Mouse (Mus musculus): ENCODE measurements at regions not wholly inside any gene's neighbourhood (a gene's known extent, or its start where the extent isn't known, plus 50 kb on each side); places are given as distances from the start of the nearest gene placed in this dataset.
A peak's percentile ranks its signal among the peaks of the same experiment; 100 is the strongest.

GRCm38 (mm10) chr9:94589672-94590071 is 51.8 kb upstream of the 1190002N15Rik start:
- in situ Hi-C loops (cut with MboI; ENCODE audit: low pct_unique_long_range_greater_than_20kb) = no loop called here
- POLR2A ChIA-PET = no interaction called here
- CTCF ChIA-PET = interaction anchor here (1.0 to 1.1 kb wide), 2 partner anchors 20 to 25 kb away, joined by 3 read pairs; no protein-coding TSS in a partner anchor
- H3K27me3 ChIP-seq = no peaks in the 10 kb centered on the region
- ATAC-seq (no peak), DNase-seq (ENCODE audit: low read depth, low spot score) (no peak)
- no peak for TF ChIP-seq CTCF (IDR thresholded peaks at IDR 0.05)

- ChIA-PET POLR2A (no interaction called here), CTCF (no interaction called here)
- no peak for TF ChIP-seq CTCF (IDR thresholded peaks at IDR 0.05)
- DNase-seq (ENCODE audit: low read depth, low spot score) = no peak
- H3K27me3 ChIP-seq = no peaks in the 10 kb centered on the region
- no peak for ATAC-seq
- in situ Hi-C loops (cut with MboI; ENCODE audit: low pct_unique_long_range_greater_than_20kb) = no loop called here
These were observed 64.7 kb upstream of the Slc9a9 start for GRCm38 (mm10) chr9:94604993-94605392.

- no peak for ATAC-seq
- CTCF ChIA-PET = interaction anchor here (1.1 kb wide), 1 partner anchor 13 kb away, joined by 4 read pairs; no protein-coding TSS in a partner anchor
- no peak for TF ChIP-seq CTCF (IDR thresholded peaks at IDR 0.05)
- in situ Hi-C loops (cut with MboI; ENCODE audit: low pct_unique_long_range_greater_than_20kb) = no loop called here
- no peaks in the 10 kb centered on the region for H3K27me3 ChIP-seq
- POLR2A ChIA-PET = no interaction called here
- DNase-seq (ENCODE audit: low read depth, low spot score) = no peak
These were observed 63.3 kb upstream of the Slc9a9 start for GRCm38 (mm10) chr9:94606422-94606821.

- no peak for TF ChIP-seq CTCF (IDR thresholded peaks at IDR 0.05)
- ChIA-PET CTCF (no interaction called here), POLR2A (no interaction called here)
- in situ Hi-C loops (cut with MboI; ENCODE audit: low pct_unique_long_range_greater_than_20kb) = no loop called here
- DNase-seq (ENCODE audit: low read depth, low spot score) (no peak), ATAC-seq (no peak)
- no peaks in the 10 kb centered on the region for H3K27me3 ChIP-seq
These were observed 62.5 kb upstream of the Slc9a9 start for GRCm38 (mm10) chr9:94607011-94607749.

GRCm38 (mm10) chr9:94607750-94608106 is 62.0 kb upstream of the Slc9a9 start:
- in situ Hi-C loops (cut with MboI; ENCODE audit: low pct_unique_long_range_greater_than_20kb) = no loop called here
- DNase-seq (ENCODE audit: low read depth, low spot score) = no peak
- POLR2A ChIA-PET = no interaction called here
- no peak for TF ChIP-seq CTCF (IDR thresholded peaks at IDR 0.05)
- CTCF ChIA-PET = no interaction called here
- ATAC-seq = no peak
- no peaks in the 10 kb centered on the region for H3K27me3 ChIP-seq

GRCm38 (mm10) chr9:94610101-94610500 is 59.6 kb upstream of the Slc9a9 start:
- no peak for ATAC-seq
- in situ Hi-C loops (cut with MboI; ENCODE audit: low pct_unique_long_range_greater_than_20kb) = no loop called here
- TF ChIP-seq CTCF (IDR thresholded peaks at IDR 0.05) = no peak
- DNase-seq (ENCODE audit: low read depth, low spot score) = no peak
- H3K27me3 ChIP-seq = no peaks in the 10 kb centered on the region
- ChIA-PET POLR2A (no interaction called here), CTCF (no interaction called here)

- ATAC-seq (no peak), DNase-seq (ENCODE audit: low read depth, low spot score) (no peak)
- in situ Hi-C loops (cut with MboI; ENCODE audit: low pct_unique_long_range_greater_than_20kb) = no loop called here
- TF ChIP-seq CTCF (IDR thresholded peaks at IDR 0.05) = no peak
- ChIA-PET POLR2A (no interaction called here), CTCF (no interaction called here)
- H3K27me3 ChIP-seq = no peaks in the 10 kb centered on the region
These were observed 58.9 kb upstream of the Slc9a9 start for GRCm38 (mm10) chr9:94610600-94611337.

- CTCF ChIA-PET = interaction anchor here (0.6 to 0.9 kb wide), 2 partner anchors 24 to 1484 kb away, joined by 3 read pairs; no protein-coding TSS in a partner anchor
- peak; percentile 70 for TF ChIP-seq CTCF (IDR thresholded peaks at IDR 0.05)
- in situ Hi-C loops (cut with MboI; ENCODE audit: low pct_unique_long_range_greater_than_20kb) = no loop called here
- H3K27me3 ChIP-seq = no peaks in the 10 kb centered on the region
- no peak for ATAC-seq
- no peak for DNase-seq (ENCODE audit: low read depth, low spot score)
- POLR2A ChIA-PET = no interaction called here
These were observed 55.6 kb upstream of the Slc9a9 start for GRCm38 (mm10) chr9:94613891-94614671.

GRCm38 (mm10) chr9:94615205-94615604 is 54.5 kb upstream of the Slc9a9 start:
- no peak for TF ChIP-seq CTCF (IDR thresholded peaks at IDR 0.05)
- ChIA-PET POLR2A (no interaction called here), CTCF (no interaction called here)
- no peak for DNase-seq (ENCODE audit: low read depth, low spot score)
- H3K27me3 ChIP-seq = no peaks in the 10 kb centered on the region
- in situ Hi-C loops (cut with MboI; ENCODE audit: low pct_unique_long_range_greater_than_20kb) = no loop called here
- ATAC-seq = no peak

GRCm38 (mm10) chr9:94618079-94618786 is 51.5 kb upstream of the Slc9a9 start:
- POLR2A ChIA-PET = no interaction called here
- CTCF ChIA-PET = interaction anchor here (0.8 kb wide), 1 partner anchor 109 kb away, joined by 3 read pairs; no protein-coding TSS in a partner anchor
- DNase-seq (ENCODE audit: low read depth, low spot score) = no peak
- no peak for TF ChIP-seq CTCF (IDR thresholded peaks at IDR 0.05)
- no peaks in the 10 kb centered on the region for H3K27me3 ChIP-seq
- in situ Hi-C loops (cut with MboI; ENCODE audit: low pct_unique_long_range_greater_than_20kb) = no loop called here
- no peak for ATAC-seq

Measured in Patski (cell line).